Mouse (Mus musculus): Measurements from ENCODE around the gene Btd. TPM values are rescaled to one million over a fixed set of nuclear protein-coding genes. Genes with fewer than 3 reads are reported as not detected.

Btd gene
- total and polyA plus RNA-seq, 3 experiments: 10.7 to 19.1 (median 10.8) TPM

DNA sequence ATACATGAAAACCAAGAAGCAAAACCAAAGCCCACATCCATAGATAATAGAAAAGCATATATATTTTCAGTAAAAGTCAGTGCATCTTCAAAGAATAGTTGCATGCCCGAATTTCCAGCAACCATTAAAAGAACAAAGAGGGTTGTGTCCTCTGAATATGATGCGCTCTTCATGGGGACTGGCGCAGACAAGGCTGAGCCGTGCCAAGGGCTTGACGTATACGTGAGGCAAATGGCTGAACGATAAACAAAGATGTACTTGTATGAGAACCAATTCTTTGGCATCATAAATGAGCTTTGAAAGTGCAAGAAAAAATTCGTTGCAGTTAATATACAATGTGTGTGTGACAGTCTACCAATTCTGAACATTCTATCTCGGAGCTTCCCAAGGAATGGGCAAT lies 40.5 kb downstream of the Btd start:
- Histone ChIP-seq H3K36me3 (ENCODE audit: control insufficient read depth, insufficient read depth, low read length) (no peaks in the 10 kb centered on the region), H3K27me3 (ENCODE audit: control insufficient read depth, insufficient read depth, low read length) (no peaks in the 10 kb centered on the region), H3K9ac (ENCODE audit: low read depth, low read length) (no peak overlapping the region), H3K4me3 (no peak overlapping the region), H3K79me2 (replicated peaks; ENCODE audit: control insufficient read depth, insufficient read depth, low read length) (no peaks in the 10 kb centered on the region), H3K27ac (no peak overlapping the region), H3K4me1 (ENCODE audit: control insufficient read depth, insufficient read depth, low read length) (peaks cover 4% of the 10 kb centered on the region)
- WGBS: 87% methylated on average over 9 of the region's 9 CpGs
- intact Hi-C loops (cut with DNase I): no loop called here
- DNase-seq: no peak
- TF ChIP-seq POLR2A (IDR thresholded peaks at IDR 0.05; ENCODE audit: insufficient read depth, low read depth, low read length) (no peak), CTCF (IDR thresholded peaks at IDR 0.05) (no peak), EP300 (IDR thresholded peaks at IDR 0.05; ENCODE audit: insufficient read depth, low read depth, low read length) (no peak)

DNA sequence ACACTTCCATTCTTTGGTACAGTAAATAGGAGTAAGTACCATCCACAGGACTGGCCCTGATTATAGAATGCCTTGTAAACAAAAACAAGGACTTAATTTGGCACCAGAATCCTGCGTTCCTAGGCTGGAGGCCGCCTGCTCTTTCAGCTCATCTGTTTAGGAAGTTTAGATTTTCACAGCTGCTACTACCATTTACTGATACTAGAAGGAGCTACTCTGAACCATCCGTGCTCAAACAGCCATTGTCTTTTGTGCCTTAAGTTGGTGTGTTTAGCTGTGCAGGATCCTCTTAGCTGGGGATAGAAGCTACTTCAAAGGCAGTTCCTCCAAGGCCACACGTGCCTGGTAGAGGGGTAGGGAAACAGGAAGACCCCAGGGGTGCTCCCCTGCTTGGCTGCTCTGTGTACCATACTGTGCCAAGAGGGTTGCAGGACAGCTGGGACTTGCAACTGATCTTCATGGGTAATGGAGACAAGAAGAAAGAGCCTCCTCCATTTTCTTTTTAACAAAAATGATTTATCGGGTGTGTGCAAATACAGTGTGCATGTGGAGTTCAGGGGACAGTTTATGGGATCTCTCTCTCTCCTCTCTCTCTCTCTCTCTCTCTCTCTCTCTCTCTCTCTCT lies 41.2 kb downstream of the Btd start:
- Histone ChIP-seq H3K27ac (no peak overlapping the region; the same call in 1 of the 2 replicates), H3K4me1 (ENCODE audit: control insufficient read depth, insufficient read depth, low read length) (peaks cover 4% of the 10 kb centered on the region), H3K4me3 (no peak overlapping the region), H3K79me2 (replicated peaks; ENCODE audit: control insufficient read depth, insufficient read depth, low read length) (no peaks in the 10 kb centered on the region), H3K9ac (ENCODE audit: low read depth, low read length) (no peak overlapping the region), H3K27me3 (ENCODE audit: control insufficient read depth, insufficient read depth, low read length) (no peaks in the 10 kb centered on the region), H3K36me3 (ENCODE audit: control insufficient read depth, insufficient read depth, low read length) (no peaks in the 10 kb centered on the region)
- TF ChIP-seq EP300 (IDR thresholded peaks at IDR 0.05; ENCODE audit: insufficient read depth, low read depth, low read length): no peak
- intact Hi-C loops (cut with DNase I): no loop called here
- WGBS: 49% methylated on average over 5 of the region's 5 CpGs
- no peak for DNase-seq

DNA sequence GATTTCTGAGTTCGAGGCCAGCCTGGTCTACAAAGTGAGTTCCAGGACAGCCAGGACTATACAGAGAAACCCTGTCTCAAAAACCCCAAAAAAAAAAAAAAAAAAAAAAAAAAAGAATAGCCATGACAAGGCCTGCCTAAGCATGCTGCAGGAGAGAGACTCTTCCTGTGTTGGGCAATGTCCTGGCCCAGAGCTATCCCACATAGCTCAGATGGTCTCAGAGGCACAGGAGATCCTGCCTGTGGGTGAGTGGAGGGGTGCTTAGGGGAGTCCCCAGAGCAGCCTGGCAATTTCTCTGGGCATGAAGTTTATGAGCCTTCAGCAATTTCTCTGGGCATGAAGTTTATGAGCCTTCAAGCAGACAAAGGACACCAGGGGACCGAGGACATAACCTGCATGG lies 42.8 kb downstream of the Btd start:
- intact Hi-C loops (cut with DNase I): no loop called here
- 98% methylated on average over 2 of the region's 2 CpGs for WGBS
- no peaks in the 10 kb centered on the region for H3K27me3 ChIP-seq (ENCODE audit: control insufficient read depth, insufficient read depth, low read length)
- TF ChIP-seq CTCF (IDR thresholded peaks at IDR 0.05): no peak
- no peak for TF ChIP-seq POLR2A (IDR thresholded peaks at IDR 0.05; ENCODE audit: insufficient read depth, low read depth, low read length)
- no peak for TF ChIP-seq EP300 (IDR thresholded peaks at IDR 0.05; ENCODE audit: insufficient read depth, low read depth, low read length)
- H3K4me3 ChIP-seq: no peak overlapping the region
- no peaks in the 10 kb centered on the region for H3K79me2 ChIP-seq (replicated peaks; ENCODE audit: control insufficient read depth, insufficient read depth, low read length)
- no peak overlapping the region for H3K9ac ChIP-seq (ENCODE audit: low read depth, low read length)
- DNase-seq: no peak
- H3K36me3 ChIP-seq (ENCODE audit: control insufficient read depth, insufficient read depth, low read length): no peaks in the 10 kb centered on the region
- H3K4me1 ChIP-seq (ENCODE audit: control insufficient read depth, insufficient read depth, low read length): peaks cover 4% of the 10 kb centered on the region
- no peak overlapping the region for H3K27ac ChIP-seq

DNA sequence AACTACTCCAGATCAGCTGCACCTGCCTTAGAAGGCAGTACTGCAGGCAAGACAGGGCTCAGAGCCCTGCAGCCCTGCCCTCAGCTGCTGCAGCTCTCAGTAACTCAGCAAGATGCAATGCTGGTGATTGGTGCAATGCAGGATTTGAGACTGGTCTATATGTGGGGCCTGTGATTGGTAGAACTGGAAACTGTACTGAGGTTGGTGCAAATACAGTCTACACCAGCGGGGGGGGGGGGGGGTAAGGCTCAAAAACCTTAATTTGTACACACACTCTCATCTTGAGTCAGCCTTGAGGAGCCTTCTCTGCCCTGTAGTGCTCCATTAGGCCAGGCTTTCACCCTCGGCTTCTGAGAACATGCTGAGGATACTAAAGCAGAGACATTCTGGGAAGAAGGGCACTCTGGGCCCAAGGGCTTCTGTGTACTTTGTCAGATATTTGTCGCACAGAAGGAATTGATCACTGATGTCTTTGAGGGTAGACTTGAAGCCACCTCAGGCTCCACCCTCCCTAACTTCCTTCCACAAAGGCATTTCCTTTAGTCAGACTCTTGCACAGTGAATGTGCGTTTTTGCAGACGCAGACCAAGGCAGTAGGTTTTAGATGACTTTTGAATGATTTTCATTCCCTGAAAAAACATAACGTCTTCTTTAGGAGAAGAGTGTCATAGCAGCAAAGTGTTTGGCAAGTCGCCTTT lies 43.7 kb downstream of the Btd start:
- DNase-seq: no peak
- H3K36me3 ChIP-seq (ENCODE audit: control insufficient read depth, insufficient read depth, low read length): no peaks in the 10 kb centered on the region
- 53% methylated on average over 7 of the region's 7 CpGs for WGBS
- no peak overlapping the region for H3K4me3 ChIP-seq
- no peak overlapping the region for H3K27ac ChIP-seq
- no peak overlapping the region for H3K9ac ChIP-seq (ENCODE audit: low read depth, low read length)
- H3K79me2 ChIP-seq (replicated peaks; ENCODE audit: control insufficient read depth, insufficient read depth, low read length): no peaks in the 10 kb centered on the region
- no peak for TF ChIP-seq EP300 (IDR thresholded peaks at IDR 0.05; ENCODE audit: insufficient read depth, low read depth, low read length)
- no peak for TF ChIP-seq POLR2A (IDR thresholded peaks at IDR 0.05; ENCODE audit: insufficient read depth, low read depth, low read length)
- TF ChIP-seq CTCF (IDR thresholded peaks at IDR 0.05): no peak
- H3K27me3 ChIP-seq (ENCODE audit: control insufficient read depth, insufficient read depth, low read length): no peaks in the 10 kb centered on the region
- intact Hi-C loops (cut with DNase I): no loop called here
- peaks cover 4% of the 10 kb centered on the region for H3K4me1 ChIP-seq (ENCODE audit: control insufficient read depth, insufficient read depth, low read length)

DNA sequence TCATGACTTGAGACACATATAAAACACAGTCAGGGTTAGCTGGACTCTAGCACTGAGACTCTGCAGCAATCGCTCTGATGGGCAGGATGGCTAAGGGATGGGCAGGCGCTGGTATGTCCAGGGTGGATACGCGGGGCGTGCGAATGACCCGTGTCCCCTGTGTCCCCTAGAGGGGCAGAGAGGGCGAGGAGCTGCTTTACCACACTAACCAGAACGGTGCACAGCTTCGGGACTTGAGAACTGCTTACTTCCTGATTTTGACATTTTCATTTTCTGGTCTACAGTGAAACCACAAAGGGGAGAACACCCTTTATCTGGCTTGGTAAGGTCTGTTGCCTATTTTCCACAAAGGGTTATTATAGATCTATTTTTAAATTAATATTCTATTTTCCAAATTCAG lies 44.9 kb downstream of the Btd start:
- TF ChIP-seq EP300 (IDR thresholded peaks at IDR 0.05; ENCODE audit: insufficient read depth, low read depth, low read length) (no peak), CTCF (IDR thresholded peaks at IDR 0.05) (no peak), POLR2A (IDR thresholded peaks at IDR 0.05; ENCODE audit: insufficient read depth, low read depth, low read length) (no peak)
- Histone ChIP-seq H3K79me2 (replicated peaks; ENCODE audit: control insufficient read depth, insufficient read depth, low read length) (no peaks in the 10 kb centered on the region), H3K27ac (no peak overlapping the region), H3K9ac (ENCODE audit: low read depth, low read length) (no peak overlapping the region), H3K36me3 (ENCODE audit: control insufficient read depth, insufficient read depth, low read length) (no peaks in the 10 kb centered on the region), H3K4me3 (no peak overlapping the region), H3K27me3 (ENCODE audit: control insufficient read depth, insufficient read depth, low read length) (no peaks in the 10 kb centered on the region), H3K4me1 (ENCODE audit: control insufficient read depth, insufficient read depth, low read length) (peaks cover 4% of the 10 kb centered on the region)
- no peak for DNase-seq
- intact Hi-C loops (cut with DNase I): no loop called here
- WGBS: 85% methylated on average over 10 of the region's 10 CpGs

DNA sequence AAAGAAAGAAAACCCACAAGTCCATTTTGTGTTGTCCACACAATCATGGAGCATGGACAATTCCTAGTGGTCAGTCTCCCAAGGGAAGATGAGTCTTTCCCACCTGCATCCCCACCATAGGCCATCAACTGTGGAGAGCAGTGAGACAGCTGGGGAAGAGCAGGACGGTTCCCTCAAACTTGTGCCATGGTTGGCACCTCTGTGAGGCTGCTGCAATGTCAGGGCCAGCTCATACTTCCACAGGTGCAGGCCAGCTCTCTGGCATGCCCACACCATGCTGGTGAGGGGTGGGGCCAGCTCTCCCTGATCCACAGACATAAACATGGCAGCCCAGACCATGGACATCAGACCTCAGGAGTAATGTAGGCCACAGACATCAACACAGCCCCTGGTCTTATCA lies 45.4 kb downstream of the Btd start:
- no peak overlapping the region for H3K9ac ChIP-seq (ENCODE audit: low read depth, low read length)
- intact Hi-C loops (cut with DNase I): no loop called here
- H3K36me3 ChIP-seq (ENCODE audit: control insufficient read depth, insufficient read depth, low read length): no peaks in the 10 kb centered on the region
- TF ChIP-seq CTCF (IDR thresholded peaks at IDR 0.05) (no peak), EP300 (IDR thresholded peaks at IDR 0.05; ENCODE audit: insufficient read depth, low read depth, low read length) (no peak), POLR2A (IDR thresholded peaks at IDR 0.05; ENCODE audit: insufficient read depth, low read depth, low read length) (no peak)
- H3K27me3 ChIP-seq (ENCODE audit: control insufficient read depth, insufficient read depth, low read length): no peaks in the 10 kb centered on the region
- 100% methylated on average over 1 of the region's 1 CpGs for WGBS
- H3K27ac ChIP-seq: no peak overlapping the region
- H3K4me1 ChIP-seq (ENCODE audit: control insufficient read depth, insufficient read depth, low read length): peaks cover 4% of the 10 kb centered on the region
- H3K4me3 ChIP-seq: no peak overlapping the region
- no peak for DNase-seq
- no peaks in the 10 kb centered on the region for H3K79me2 ChIP-seq (replicated peaks; ENCODE audit: control insufficient read depth, insufficient read depth, low read length)

All from heart, adult 2 months (tissue).